Mouse (Mus musculus) spleen, embryonic (tissue): ENCODE measurements around the gene Gjb2.

Experiments
- CTCF ChIA-PET: fragments of 350-600 bp; sonication (Branson Sonifier 250); formaldehyde crosslinking; loops from one replicate; lab custom pipeline; 2022; lab: Charles Lee

The Gjb2 gene

DNA sequence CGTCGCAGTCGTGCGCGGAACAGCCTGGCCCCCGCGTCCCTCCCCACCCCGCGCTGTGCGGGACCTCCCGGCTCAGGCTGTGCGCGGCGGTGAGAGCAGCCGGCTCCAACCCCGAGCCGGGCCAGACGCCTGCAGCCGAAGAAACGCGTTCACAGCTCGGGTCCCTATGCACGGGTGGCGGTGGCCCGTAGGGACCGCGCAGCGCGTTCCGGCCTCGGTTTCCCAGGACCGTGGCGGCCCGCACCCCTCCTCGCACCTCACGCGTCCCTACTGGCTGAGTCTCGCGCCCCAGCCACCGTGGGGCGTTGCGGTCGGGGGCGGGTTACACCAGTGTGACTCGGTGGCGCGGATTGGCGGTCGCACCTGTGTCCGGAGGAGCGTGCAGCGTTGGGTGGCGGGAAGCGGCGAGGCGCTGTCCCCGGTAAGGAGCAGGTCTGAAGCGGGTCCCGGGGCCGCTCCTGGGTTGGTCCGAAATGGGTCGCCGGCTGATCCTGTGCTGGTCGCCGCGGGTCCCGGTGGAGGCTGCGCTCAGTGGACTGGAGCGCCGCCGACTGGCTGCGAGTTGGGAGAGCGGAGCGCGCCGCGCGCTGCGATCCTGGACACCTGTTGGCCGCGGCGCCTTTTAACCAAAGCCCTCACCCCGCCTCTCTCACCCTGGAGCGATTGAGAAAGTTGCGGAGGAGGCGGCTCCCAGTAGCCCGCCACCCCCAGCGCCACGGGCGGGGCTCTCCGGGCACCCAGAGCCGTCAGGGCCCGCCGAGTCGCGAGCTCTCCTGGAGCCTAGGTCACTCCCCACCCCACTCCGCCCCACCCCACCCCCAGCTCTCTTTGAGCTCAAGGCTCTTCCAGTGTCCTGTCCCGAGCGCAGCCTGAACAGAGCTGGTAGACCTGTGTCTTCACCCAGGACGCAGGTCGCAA lies at the start of gene Gjb2:
Gene Gjb2, minus strand, starts transcription at position 597 of the 918 bp plus-strand sequence.
- CTCF ChIA-PET, result no interaction called here

DNA sequence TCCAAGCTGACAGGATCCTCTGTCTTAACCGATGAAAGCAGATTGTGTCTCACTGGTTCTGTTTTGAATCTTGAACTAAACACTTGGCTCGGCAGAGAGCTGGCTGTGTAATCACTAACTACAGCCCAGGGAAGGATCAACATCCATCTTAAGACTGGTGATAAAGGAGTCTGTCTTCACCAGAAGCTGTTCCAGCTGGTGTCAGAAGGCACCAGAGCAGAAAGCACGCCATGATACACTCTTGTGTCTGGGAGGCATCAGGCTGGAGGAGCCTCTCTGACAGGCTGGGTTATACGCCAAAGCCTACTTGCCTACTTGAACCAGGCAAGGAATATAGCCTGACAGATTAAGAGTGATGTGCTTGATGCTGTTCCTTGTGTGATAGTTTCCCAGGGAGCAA lies 41.2 kb upstream of the Gjb2 start:
- CTCF ChIA-PET, result no interaction called here

DNA sequence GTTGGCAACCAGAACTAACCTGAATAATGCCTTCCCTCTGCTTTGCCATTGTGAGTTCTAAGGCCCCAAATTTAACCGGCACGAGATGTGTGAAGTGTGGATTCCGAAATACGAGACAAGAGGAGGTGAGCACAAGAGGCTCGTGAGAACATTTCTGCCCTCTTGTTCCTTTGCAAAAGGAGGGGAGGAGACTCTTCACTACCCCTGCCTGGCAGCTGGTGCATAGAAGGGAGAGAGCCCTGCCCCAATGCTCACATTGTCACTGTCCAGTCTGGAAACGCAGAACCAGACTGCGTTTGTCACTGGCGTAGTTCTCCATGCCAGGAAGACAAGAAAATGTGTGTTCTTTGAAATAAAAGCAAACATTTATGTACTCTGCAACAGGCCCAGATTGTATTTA lies 30.8 kb upstream of the Gjb2 start:
- CTCF ChIA-PET, result no interaction called here

DNA sequence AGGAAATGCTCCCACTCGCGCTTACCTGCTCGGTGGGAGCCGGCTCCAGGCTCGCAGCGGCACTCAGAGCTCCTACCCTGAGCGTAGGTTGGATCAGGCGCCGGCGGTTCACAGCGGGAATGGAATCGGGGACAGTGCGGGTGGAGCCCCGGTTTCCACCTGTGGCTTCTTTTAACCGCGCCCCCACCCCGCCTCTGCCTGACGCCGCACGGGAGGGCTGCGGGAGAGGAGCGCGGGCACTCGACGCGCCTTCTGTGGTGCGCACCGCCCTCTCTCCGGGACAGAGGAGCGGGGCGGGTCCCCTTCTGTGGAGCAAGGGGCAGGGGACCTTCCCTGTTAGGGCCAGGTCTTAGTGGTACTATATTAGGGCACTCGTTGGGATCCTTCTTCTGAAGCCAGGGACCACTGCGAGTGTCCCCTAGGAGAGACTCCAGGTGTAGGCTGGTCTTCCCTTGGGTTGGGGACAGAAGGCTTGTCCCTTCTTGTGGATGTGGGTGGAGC lies 28.7 kb upstream of the Gjb2 start, which contains the start of gene Gjb6:
Gene Gjb6, minus strand, starts transcription at position 451 of the 501 bp plus-strand sequence.
- CTCF ChIA-PET, result no interaction called here

DNA sequence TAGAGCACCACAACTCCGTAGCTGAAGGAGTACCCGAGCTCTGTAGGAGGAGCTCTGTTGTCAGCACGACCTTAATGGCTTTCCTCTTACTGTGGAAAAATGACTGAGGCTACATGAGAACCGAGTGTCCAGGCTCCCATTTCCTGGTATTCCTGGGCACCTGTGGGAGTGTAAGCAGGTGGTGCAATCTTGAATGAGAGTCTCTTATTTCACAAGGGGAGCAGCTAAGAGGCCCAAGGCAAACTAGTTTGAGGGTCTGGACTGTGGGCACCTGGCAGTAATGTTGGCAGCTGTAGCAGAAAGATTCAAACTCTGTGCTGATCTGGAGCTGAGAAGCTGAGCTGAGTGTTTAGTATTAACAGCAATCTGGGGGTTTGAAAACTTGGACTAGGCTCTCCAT lies 22.9 kb upstream of the Gjb2 start:
- CTCF ChIA-PET, result no interaction called here

DNA sequence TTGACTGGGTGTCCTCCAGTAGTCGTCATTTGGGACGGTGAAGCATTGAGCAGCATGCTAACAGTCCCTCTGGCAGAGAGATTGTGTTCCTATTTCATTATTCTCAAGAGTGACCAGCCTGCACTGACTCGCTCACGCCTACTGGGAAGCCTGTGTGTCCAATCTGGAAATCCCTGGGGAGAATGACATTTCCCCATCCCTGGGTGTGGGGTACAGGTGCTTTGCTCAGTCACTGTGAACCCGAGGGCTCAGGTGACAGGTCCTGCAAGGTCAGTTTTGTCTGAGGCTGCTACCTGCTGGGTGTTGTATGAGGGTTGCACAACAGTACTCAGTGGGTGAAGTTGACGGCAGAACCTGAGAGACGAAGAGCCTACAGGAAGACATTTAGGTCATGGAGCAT lies 17.8 kb upstream of the Gjb2 start:
- CTCF ChIA-PET, result no interaction called here

DNA sequence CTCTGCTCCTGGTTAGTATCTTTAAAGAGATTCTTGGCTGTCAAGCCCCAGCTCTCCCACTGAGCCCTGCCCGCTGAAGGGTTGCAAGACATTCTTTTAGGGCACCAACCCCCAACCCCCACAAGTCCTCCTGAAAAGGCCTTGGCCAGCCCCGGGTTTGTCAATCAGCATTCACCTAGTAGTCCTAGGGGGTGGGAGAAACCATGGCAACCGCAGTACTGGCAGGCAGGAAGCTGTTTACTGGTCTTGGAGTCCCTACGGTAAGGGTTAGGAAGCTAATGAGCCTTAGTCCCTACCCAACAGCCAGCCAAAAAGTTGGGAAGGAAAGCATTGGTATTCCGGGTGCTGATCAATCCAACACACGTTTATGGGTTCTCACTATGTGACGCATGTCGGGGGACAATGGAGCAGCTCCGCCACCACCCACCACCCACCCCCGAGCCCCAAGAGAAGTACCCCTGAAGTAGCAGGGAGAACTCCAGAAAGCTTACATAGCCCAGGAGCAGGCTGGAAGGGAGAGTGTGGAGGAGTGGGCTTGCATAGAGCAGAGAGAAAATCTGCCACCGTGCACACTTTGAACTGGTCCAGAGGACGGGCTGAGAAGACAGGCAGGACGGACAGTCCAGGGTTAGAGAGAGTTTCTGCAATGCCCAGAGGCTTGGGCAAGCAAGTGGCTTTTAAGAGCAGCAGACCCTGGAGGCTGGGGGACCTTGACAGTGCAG lies 11.5 kb upstream of the Gjb2 start, which contains the start of gene Gm4491:
Gene Gm4491, minus strand, starts transcription at position 61 of the 722 bp plus-strand sequence.
- CTCF ChIA-PET, result interaction anchor here (0.6 kb wide), 1 partner anchor 9 kb away, joined by 3 read pairs; no protein-coding TSS in a partner anchor

DNA sequence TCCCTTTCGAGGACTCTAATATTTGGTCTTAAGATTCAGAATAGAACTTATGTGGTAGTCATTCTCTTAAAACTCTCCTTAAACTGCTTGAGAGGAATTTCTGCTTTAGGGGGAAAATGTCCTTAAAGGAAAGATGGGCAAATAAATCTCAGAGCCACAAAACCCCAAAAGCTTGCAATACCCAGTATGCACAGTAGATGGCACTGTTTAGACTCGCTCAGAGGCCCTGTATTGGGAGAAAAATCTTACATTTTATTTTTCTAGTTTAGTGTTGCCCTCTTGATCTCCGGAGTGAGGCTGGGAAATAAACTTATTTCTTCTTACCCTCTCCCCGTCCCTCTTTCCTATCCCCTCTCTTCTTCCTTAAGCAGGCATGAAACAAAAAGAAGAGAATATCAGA lies 4.7 kb upstream of the Gjb2 start:
- CTCF ChIA-PET, result interaction anchor here (0.6 kb wide), 1 partner anchor 300 kb away, joined by 5 read pairs; no protein-coding TSS in a partner anchor

DNA sequence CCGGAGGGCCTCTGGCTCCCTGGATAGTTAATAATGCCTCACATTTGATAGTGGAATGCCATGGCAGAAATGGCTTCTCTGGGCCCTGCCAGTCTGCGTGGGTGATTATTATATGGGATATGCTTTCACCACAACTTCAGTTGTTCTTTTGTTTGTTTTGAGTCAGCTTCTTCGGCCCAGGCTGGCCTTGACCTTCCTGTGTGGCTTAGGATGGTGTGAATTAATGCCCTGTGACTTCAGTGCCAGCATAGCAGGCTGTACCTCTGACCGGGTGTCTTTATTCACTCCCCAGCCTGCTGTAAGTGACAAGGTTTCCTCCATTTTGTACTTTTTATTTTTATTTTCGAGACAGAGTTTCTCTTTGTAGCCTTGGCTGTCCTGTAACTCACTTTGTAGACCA lies 3.4 kb upstream of the Gjb2 start:
- CTCF ChIA-PET, result no interaction called here

DNA sequence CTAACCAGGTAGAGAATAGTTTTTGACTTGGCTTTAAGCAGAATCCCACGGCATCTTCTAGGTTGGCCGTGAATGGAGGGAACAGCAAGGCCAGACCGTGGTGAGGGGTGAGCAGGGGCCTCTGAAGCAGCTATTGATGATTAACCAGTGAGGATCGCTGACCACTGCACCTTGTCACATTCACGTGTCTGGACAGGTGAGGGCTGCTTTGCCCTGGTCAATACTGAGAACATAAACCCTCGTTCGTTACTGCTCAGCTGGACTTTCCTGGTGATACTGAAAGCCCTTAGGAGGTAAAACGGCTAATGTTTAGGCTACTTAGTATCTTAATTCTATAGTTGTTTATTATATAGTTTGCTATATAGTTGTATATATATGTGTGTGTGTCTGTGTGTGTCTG lies 2.6 kb upstream of the Gjb2 start:
- CTCF ChIA-PET, result interaction anchor here (0.7 kb wide), 1 partner anchor 8 kb away, joined by 3 read pairs; the partner anchor contains the start of gene Gm4491

DNA sequence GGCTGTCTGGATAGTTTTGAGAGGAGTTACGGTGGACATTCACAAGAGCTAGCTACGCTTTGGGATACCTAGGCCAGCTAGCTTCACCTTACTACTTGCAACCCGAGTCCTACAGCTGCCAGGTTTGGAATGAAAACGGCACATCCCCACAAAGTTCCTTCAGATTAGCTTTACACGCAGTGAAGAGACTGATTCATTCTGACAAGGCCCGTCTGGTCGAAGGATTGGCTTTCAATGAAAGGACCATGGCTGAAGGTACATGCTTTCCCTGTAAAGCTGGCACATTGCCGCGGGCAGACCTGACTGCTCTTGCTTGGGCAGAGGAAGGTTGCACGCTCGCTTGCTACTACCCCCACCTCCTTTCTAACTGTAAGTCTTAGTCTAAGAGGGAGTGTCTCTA lies 1.2 kb upstream of the Gjb2 start:
- CTCF ChIA-PET, result interaction anchor here (0.5 kb wide), 1 partner anchor 352 kb away, joined by 3 read pairs; no protein-coding TSS in a partner anchor

DNA sequence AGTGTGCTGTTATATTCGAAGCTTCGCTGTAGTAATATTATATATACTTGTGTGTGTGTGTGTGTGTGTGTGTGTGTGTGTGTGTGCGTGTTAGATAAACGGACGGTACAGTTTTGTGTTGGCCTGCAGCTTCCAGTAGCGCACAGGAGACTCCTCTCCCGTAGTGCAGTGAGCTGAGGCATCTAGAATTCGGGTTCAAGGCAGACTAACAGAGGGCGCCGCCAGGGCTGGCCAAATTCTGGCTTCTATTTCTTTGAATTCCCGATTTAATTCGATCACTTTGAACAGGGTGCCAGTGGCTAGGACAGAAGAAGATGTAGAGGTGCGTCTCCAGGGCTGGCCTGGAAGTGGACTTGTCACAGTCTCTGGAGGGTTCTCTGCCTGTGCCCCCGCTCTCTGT lies 609 bp upstream of the Gjb2 start:
- CTCF ChIA-PET, result no interaction called here

DNA sequence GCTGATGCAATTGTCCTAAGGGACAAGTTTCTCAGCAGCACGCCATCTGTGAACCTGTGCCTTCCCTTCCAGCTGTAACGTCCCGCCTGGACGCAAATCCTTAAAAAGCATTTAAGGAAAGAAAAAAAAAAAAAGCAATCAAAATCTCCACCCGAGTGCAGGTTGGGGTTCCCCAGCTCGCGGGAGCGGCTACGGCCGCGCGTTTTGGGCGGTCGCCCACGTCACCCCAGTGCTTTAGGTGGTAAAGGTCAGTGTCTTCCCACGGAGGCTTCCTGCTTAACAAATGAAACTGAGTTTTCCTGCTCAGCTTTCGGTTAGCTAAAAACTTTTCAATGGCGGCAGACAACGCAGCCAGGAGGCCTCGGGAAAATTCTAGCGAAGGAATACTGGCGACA lies 794 bp downstream of the Gjb2 start:
- CTCF ChIA-PET, result no interaction called here

DNA sequence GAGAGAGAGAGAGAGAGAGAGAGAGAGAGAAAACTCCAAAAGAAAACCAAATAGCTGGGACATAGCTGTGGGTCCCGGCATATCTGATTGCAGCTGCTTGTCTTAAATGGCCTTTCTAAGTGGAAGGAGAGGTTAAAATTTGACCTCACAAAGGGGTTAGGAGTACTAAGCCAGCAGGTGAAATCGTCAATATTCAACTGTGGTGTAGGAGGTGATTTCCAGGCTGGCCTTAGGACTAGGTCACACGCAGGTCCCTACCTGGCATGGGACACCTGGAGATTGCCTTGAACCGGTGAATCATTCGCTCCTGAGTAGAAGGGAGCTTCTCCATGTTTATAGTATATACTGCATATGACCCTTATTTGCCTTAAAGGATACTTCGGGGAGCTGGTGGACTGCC lies 1.4 kb downstream of the Gjb2 start:
- CTCF ChIA-PET, result no interaction called here

DNA sequence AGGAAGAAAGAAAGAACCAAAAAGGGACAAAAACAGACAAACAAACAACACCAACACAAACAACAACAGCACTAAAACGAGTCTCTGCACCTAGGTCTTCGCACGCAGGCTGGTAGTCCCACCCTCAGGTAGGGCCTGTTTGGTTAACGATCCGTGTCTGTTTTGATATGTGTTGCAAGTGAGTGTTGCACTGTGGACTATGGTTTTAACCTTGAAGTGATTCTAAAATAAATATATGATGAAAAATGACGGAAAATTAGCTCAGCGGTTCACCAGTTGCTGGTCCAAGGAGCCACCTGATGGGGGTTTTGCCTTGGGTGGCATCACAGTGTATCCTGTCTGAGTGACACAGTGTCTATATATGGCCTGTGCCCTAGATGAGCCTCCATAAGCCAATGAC lies 2.9 kb downstream of the Gjb2 start:
- CTCF ChIA-PET, result no interaction called here

DNA sequence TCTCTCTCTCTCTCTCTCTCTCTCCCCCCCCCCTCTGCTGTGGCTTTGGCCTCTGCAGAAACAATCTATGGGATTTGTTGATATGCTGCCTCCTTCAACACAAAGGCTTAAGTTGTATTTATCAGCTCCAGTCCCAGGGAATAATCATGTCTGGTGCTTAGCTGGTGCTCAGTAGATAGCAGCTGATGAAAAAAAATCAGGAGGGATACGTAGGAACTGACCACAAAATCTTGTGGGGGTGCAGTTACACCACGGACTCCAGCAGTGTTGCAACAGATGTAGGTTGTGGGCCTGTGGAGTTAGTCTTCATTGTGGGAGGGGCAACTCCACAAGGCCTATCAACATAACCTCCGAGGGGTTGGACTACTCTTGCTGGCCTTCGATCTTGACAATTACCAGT lies 8.6 kb downstream of the Gjb2 start:
- CTCF ChIA-PET, result no interaction called here

DNA sequence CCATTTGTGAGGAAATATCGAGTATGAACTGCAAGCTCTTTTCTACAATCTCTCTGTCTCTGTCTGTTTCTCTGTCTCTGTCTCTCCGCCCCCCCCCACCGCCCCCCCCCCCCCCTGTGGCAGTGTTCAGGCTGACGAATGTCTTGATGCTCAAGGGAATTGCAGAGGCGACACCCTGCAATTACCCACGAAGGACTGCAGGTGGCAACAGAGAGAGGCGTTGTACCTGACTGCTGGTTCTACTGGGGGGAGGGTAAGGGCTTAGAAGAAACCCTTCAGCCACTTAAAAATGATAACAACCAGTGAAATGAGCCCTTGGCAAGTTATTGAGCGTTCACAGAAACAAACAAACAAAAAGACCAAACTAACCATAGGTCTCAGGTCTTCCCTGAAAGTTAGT lies 11.5 kb downstream of the Gjb2 start:
- CTCF ChIA-PET, result no interaction called here

DNA sequence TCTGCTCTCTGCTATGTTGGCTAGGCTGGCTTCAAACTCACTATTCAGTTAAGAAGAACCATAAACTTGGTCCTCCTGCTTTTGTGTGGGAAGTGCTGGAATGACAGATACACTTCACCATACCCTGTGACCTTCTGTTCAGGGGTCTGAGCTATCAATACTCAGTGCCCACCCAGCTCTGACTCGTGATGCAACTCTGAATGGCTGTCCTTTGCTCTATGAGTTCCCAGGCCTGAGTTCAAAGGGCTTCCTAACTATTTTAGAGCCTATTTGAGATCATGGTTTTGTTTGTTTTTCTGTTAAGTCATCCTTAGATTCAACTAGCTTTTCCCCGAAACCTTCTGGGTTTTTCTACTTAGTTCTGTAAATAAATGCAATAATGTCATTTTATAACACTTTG lies 14.5 kb downstream of the Gjb2 start:
- CTCF ChIA-PET, result no interaction called here

DNA sequence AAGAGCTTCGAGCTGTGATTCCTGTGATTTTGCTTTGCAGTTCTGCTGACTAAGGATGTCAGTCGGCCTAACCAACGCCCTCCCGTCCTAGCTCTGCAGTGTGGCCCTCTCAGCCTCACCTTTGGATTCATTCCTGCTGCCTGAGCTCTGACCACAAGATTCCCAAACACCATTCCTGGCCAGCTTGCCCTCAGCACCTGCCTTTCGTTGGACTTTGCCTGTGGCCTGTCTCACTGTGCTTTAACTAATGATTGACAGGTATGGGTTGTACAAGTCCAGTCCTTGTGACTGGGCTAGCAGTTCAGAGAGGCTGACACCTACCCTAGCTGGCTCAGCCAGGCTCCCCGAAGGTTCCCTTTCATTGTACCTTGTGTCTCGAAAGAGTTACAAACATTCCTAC lies 15.4 kb downstream of the Gjb2 start:
- CTCF ChIA-PET, result no interaction called here

DNA sequence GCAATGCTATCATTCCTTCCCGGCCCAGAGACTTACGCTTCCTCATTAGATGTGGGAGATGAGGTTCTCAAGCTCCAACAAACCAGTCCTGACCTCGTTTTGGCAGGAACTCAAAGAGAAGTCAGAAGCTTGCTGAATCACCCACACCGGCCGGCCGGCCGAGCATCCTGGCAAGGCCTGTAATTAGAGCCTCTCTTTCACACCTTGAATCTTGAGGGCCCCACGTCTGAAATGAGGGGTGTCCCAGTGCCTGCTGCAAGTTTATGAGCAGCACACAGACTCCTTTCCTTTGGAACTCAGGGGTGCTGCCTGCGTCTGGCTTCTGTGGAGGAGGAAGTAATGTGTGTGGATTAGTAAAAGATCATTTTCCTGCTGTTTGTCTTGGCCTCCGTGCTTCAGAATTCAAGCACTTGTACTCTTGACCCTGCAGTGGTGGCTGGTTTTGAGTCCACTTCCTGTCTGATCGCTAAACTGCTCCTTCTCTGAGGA lies 20.3 kb downstream of the Gjb2 start:
- CTCF ChIA-PET, result no interaction called here

DNA sequence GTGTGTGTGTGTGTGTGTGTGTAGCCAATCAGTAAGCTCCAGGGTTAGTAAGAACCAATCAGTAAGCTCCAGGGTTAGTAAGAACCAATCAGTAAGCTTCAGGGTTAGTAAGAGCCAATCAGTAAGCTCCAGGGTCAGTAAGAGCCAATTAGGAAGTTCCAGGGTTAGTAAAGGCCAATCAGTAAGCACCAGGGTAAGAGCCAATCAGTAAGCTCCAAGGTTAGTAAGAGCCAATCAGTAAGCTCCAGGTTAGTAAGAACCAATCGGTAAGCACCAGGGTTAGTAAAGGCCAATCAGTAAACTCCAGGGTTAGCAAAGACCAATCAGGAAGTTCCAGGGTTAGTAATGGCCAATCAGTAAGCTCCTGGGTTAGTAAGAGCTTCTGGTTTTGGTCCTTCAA lies 21.6 kb downstream of the Gjb2 start:
- CTCF ChIA-PET, result no interaction called here

DNA sequence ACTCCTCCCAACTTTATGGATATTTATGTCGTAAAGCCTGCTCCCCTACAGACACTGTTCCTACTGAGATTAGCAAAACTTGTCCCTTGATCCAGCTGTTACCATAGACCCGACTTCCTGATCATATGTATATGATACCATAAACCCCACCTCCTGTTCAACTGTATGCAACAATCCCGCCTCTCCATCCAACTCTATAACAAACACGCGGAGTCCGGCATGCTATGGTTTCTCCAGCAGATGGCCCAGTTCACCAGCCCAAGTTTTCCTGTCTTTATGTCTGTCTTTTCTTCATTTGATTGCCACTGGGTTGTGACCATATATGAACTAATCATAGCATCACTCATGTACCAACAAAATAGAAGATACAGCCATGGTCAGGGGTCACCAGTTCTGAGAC lies 29.0 kb downstream of the Gjb2 start:
- CTCF ChIA-PET, result no interaction called here
